Mouse (Mus musculus) T-helper 2 cell (primary cell): Measurements from ENCODE around the gene Zfp318.

Experiments
- in situ Hi-C: fragments of 300-600 bp; cut with MboI, MseI; formaldehyde crosslinking; loops from one replicate; pipeline ENCODE4 v1.15.1; 2025; ENCODE audit warnings: high pct_unique_total_duplicates

Zfp318 gene

DNA sequence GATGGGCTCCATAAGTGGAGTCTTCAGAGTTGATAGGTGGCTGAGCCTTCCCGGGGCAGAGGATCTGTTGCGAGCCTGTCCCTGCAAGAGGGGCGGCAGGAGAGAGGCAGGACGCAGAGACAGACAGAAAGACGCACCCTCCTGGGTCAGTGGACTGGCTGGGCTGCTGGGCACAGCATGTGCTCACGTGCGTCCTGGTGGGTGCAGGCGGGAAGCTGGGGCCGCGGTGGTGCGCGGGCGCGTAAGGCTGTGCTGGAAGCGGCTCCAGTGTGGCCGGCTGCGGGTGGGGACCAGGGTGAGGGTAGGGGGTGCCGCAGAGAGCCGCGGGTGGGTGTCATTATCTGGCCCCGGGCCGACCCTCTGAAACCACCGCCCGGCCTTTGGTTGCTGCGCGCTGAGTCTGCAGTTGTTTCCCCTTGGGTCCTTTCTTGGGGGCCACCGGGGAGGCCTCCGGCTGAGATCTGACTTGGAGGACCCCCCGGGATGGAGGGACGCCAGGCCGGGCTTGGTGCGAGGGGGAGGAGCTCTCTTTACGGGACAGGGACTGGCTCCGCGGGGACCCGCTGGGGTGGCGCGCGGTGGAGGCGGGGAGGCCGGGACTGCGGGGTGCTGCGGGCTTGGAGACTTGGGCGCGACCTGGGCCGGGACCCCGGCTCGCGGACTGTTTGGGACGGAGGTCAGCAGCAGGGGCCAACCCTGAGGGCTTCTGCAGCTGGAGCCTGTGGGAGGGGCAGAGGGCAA lies 61.5 kb downstream of the Zfp318 start:
- in situ Hi-C loops = no loop called here

DNA sequence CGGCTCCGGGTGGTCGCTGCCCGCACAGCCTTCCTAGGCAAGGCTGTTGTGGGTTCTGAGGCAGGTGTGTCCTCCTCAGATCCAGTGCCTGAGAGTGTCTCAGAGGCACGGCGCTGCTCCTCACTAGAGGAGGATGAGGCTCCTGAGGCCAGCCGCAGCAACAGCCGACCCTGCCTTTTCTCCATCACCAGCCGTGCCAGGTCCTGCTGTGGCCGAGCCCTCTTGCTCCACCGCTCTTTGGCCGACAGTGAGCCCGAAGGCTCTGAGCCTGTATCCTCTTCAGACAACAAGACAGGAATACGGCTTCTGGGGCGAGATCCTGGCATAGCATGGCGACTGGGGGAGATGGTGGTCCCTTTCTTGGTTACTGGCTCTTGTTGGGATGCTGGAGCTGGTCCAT lies 62.7 kb downstream of the Zfp318 start:
- in situ Hi-C loops = no loop called here

DNA sequence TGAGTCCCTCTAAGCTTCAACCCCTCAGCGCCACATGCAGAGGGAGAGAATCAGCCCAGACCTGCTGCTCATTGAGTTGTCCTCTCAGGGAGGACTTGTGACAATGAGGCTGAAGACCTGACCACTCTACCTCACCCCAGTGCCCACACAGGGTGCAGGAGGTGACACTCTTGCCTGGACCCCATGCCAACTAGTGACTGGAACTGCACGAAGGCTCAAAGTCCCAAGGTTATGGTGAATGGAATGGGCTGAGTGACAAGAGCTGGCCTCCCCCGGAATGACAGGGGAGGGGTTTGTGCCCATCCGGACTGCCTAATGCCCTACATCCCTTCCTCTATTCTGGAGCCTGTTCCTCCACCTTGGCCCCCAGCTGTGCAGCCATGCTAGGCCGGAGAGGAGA lies 69.2 kb downstream of the Zfp318 start:
- in situ Hi-C loops = no loop called here

DNA sequence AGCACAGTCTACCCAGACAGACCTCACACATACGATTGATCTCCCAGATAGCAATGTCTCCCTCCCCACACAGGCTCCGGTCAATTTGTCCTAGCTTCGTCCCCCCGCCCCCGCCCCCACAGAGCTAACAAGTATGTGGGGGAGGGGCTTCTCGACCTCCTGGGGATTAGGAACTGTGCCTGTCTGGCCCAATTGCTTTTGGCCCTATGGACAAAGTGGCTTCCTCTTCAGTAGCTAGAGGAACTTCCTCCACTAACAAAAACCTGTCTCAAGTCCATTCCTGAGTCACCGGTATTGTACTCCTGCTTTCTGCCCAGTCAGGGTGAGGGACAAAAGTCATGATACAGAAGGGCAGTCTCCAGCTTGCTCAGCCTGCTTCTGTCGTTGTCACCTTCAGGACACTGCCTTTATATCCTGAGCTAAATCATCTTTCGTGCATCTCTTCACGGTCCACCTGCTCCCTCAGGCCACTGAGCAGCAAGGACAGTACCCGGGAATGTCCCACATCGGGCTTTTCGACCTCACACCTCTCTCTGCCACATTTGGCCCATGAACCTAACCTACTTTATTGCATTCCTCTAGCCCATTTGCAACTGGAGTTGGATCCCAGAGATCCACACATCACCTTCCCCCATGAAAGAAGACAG lies 69.9 kb downstream of the Zfp318 start:
- in situ Hi-C loops = no loop called here

- in situ Hi-C loops = no loop called here
Measured at GRCm38 (mm10) chr17:46453970-46454411, 70.5 kb downstream of the Zfp318 start.

- in situ Hi-C loops = no loop called here
Measured at GRCm38 (mm10) chr17:46454539-46454938, 71.0 kb downstream of the Zfp318 start.

DNA sequence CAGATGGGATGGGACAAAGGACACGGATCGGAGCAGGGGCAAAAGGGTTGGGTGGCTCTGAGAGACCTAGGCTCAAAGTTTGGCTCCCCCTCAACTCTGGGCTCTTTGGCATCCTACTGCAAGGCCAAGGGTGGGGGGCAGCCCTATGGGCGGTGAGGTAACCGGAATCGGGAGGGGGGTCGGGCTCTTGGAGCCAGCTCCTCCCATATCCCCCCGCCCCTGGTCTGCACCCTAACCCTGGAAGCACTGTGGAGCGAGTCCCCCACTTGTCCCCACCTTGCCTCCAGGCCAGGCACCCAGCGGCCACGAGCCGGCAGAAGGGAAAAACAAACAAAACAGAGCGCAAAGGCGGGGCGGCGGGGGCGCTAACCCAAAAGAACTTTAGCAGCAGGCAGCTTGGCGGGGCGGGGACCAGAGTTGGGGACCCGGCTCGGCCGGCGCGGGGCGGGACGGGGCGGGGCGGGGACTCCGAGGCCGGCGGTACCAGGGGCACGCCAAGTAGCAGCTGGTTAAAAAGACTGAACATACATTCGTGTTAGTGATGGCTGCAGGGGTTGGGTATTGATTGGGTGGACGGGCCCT lies 71.7 kb downstream of the Zfp318 start:
- in situ Hi-C loops = no loop called here

GRCm38 (mm10) chr17:46457791-46458190 lies 74.3 kb downstream of the Zfp318 start:
- in situ Hi-C loops = no loop called here

- in situ Hi-C loops = no loop called here
Measured at GRCm38 (mm10) chr17:46458439-46458838, 74.9 kb downstream of the Zfp318 start.

DNA sequence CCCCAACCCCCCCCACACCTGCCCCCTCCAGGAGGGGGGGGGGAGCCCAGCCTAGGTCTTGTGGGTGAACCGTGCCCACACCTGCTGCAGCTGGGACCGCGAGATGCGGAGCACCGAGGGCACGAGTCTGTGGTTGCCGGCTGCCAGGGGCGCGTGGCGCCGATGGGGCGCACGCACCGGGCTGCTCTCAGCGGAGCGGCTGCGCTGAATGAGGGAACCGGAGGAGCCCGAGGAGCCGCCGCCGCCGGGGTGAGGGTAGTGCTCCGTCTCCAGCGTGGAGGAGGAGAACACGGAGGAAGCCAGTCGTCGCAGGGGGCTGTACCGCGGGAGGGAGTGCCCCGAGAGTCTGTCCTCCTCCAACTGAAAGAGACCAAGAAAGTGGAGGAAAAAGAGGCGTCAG lies 77.1 kb downstream of the Zfp318 start:
- in situ Hi-C loops = no loop called here

DNA sequence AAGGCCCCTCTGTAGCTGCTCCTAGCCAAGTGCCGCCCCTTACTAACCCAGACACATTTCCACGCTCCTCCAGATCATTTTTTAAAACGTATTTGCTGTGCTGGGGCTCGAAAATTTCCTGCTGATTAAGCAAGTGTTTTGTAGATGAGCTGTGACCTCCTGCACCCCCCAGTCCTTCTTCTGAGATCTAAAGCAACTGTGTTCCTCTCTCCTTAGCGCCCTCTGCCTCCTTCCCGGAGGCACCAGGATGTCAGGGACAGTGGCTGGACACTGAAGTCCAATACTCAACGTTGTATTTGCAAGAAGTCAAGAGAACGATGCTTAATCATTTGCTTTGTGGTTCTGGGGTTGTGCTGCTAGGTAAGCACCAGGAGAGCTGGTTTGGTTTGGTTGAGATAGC lies 77.8 kb downstream of the Zfp318 start:
- in situ Hi-C loops = no loop called here

- in situ Hi-C loops = no loop called here
Measured at GRCm38 (mm10) chr17:46462226-46462625, 78.7 kb downstream of the Zfp318 start.

- in situ Hi-C loops = no loop called here
Measured at GRCm38 (mm10) chr17:46467830-46468229, 84.3 kb downstream of the Zfp318 start.
